Mouse (Mus musculus): ENCODE results near the gene Rplp1. TPM values are rescaled to one million over a fixed set of nuclear protein-coding genes. Genes with fewer than 3 reads are reported as not detected.
A peak's percentile ranks its signal among the peaks of the same experiment; 100 is the strongest.

The Rplp1 gene
- 1,000 to 10,000 TPM; 1,416 to 1,506 TPM for total RNA-seq (2021)
- long read RNA-seq, experiment 1, transcript Rplp1-201 (3 exons, 499 nt): major isoform, 110 of 115 reads
- long read RNA-seq, experiment 1, partial matches to known transcripts: 3 of 115 reads
- long read RNA-seq, experiment 1, other reads (novel, unspliced or antisense): 2 of 115 reads
- long read RNA-seq, experiment 2, transcript Rplp1-201 (3 exons, 499 nt): major isoform, 127 of 129 reads
- long read RNA-seq, experiment 2, partial matches to known transcripts: 1 of 129 reads
- long read RNA-seq, experiment 2, other reads (novel, unspliced or antisense): 1 of 129 reads

DNA sequence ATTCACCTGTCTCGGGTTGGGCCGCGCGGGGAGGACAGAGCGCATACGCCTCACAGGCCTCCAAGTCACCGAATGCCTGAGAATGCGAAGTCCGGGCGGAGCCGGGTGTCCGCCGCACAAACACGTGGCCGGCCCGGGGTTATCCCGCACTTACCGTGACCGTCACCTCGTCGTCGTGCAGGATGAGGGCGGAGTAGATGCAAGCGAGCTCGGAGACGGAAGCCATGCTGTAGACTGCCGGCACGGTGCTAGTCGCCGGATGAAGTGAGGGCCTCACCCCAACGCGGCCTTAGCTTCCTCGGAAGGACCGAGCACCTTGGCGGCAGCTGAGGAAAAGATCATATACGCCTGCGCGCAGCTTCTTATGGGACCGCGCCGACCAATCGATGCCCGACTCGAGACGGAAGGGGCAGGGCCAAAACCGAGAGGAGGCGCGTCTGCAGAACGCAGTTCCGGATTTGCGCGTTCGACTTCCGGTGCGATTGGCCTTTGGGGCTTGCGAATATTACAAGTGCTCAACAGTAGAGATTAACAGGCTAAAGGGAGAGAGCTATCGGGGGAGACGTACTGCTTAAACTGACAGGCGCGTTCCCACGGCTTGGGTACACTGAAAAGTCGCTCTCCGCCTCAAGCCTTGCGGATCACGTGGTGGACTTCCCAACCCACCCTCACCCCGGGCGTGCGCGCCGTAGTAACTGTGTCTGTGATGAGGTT, at the start of gene Rplp1:
Gene Rplp1 (minus strand): TSS at position 340 of the 714 bp plus-strand sequence.
- intact Hi-C loops (cut with DNase I): no loop called here
- DNase-seq: peak; percentile 94

DNA sequence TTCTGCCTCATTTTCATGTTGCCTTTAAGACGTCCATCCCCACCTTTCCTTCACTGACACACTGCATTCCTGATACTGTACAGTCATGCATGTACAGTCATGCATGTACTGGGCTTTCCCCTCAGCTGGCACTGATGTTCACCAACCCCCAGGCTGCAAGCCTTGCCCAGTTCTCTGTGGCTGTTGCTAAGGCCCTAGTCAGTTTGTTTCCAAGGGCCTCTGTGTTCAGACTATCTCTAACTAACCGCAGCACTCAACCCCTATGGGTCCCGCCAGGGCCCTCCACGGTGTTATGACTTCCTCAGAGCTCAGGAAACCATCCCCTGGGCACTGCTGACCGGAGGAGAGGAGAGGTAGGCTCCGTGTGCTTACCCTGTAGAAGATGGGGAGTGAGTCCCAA, 49.0 kb upstream of the Rplp1 start:
- no peak for DNase-seq
- intact Hi-C loops (cut with DNase I): loop anchor here (10.0 kb wide), 1 partner anchor 161 kb away; the partner anchor contains the start of gene Glce

DNA sequence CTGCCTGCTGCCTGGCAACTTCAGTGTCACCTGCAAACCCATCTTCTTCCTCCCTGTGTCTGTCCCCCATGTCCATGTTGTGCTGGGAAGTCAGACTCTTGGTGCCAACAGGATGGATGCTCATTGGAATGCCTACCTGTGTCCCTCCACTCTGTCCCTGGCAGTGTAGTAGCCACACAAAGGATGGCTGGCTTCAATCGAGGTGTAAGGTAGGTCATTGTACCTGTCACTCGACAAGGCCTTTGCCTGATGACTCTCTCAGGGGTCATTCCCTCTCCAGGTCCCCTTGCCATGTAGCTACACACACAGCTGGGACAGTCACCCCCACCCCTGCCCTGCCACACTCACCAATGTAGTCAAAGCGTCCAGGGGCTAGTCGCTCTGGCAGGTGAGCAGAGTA, 46.8 kb upstream of the Rplp1 start:
- intact Hi-C loops (cut with DNase I): loop anchor here (10.0 kb wide), 1 partner anchor 164 kb away; the partner anchor contains the start of gene Glce
- DNase-seq: no peak

DNA sequence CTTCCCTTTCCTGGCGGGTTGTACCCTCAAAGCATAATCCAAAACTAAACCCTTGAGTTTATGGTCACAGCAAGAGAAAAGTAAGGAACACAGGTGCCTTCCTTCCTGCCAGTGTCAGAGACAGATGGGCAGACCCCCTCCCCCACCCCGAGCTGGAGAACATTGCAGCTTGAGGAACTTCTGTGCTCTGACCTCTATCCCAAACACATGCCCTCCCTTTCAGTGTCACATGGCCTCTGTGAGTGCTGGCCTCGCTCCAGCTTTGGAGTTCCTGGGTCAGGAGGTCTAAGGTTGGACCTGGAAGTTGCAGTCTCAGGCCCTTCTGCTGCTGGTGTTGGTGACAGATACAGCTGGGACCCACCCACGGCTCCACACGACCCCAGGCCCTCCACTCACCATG, 46.4 kb upstream of the Rplp1 start:
- intact Hi-C loops (cut with DNase I): loop anchor here (10.0 kb wide), 1 partner anchor 164 kb away; the partner anchor contains the start of gene Glce
- DNase-seq: peak in 1 of 2 experiments; percentile 46

DNA sequence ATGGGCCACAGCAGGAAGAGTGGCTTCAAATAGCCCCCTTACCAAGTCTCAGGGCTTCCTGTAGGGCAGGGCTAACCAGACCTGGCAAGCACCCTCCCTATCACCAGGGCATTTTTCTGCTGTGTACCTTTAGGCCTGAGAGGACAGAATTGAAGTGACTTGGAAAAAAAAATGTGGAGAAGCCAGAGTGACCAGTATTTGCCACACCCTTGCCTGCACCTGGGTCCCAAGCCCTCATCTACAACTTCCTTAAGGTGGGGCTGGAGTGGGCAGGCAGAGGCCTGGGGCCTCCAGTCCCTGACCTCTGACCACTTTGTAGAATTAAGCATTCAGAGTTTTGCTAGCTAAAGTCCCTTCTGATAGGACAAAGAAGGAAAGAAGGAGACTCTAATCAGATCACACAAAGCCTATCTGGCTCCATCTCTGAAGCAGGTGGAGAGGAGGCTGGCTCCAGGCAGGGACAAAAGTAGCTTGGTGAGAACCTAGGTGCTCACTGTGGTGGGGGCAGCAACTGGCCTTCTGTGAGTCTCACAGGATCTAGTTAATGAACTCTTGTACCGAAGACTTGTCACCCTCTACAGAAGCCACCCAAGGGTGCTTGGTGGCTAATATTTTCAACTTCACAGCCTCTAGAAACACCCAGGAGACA, 45.7 kb upstream of the Rplp1 start:
- intact Hi-C loops (cut with DNase I): loop anchor here (10.0 kb wide), 1 partner anchor 165 kb away; the partner anchor contains the start of gene Glce
- DNase-seq: no peak

DNA sequence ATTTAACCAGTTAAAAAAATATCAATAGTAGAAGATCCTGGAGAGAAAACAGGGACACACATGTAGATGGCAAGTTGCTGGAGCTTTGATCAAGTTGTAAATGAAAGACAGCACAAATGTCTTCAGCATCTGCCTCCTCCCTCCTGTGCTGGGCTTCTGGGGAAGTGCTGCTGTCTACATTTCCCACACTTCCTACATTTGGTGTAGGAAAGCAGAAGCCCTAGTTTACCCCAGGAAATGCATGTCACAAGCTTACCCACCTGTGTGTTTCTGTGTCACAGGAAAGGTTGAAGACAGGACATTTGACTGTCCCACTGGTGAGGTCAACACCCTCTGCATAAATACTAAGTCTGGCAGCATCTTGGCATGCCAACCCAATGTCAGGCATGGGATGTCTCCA, 40.4 kb upstream of the Rplp1 start:
- intact Hi-C loops (cut with DNase I): no loop called here
- DNase-seq: no peak

DNA sequence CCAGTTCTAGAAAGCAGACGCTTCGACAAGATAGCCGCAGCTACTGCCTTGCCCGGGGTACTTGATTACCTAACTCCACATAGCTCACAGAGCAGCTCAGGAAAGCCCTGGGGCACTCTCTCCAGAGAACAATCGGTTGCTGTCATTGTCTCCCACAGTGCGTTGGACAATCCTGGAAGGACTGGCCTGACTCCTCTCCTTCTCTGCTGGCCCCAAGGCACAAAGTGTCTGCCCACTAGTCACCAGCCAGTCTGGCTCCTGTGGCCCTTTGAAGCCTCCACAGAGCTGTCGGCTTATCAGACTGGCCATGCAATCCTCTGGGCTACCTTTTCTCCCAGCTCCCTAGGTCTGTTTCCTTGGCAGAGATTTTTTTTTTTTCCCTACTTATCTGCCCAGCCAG, 37.9 kb upstream of the Rplp1 start:
- intact Hi-C loops (cut with DNase I): no loop called here
- DNase-seq: no peak

DNA sequence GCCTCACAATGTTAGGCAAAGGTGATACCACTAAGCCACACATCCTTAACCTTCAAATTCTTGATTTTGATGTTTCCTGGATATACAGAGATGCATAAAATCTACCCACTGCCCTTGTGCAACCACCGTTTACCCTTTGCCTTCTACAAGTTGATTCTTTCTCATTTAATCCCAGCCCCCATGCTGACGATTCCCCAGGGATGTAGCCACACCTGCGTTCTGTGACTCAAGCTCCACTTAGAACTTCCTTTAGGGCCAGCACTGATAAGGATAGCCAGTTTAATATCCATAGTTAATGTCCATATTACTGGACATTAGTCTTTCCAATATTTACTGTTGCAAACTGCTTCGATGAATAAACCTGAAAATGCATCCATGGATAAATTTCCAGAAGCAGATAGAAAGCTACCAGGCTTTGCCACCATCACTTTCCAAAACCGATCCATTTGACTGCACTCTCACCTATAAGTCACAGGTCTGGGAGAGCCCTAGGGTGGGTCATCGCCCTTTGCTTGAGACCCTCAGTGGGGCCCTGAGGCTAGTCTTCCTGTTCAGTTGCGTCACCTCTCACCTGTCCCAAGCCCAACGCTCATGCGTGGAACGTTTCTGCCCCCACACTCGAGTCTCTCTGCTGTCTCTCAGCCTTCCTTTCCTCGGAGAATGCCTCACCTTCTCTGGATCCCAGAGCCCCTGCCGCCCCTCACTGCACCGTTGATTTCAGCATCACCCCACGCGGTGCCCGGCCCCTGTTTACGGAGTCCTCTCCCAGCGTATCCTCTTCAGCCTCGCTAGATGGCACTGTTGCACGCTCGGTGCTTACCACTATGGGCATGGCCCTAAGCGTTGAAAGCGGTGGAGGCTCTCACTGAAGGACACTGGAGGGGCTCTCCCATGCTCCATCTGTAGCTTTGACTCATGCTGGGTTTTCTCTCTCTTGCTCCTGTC, 33.3 kb upstream of the Rplp1 start:
- peak; percentile 79 to 83 for DNase-seq
- intact Hi-C loops (cut with DNase I): loop anchor here (2.0 to 5.0 kb wide), 4 partner anchors 17 to 295 kb away; no protein-coding TSS in a partner anchor

DNA sequence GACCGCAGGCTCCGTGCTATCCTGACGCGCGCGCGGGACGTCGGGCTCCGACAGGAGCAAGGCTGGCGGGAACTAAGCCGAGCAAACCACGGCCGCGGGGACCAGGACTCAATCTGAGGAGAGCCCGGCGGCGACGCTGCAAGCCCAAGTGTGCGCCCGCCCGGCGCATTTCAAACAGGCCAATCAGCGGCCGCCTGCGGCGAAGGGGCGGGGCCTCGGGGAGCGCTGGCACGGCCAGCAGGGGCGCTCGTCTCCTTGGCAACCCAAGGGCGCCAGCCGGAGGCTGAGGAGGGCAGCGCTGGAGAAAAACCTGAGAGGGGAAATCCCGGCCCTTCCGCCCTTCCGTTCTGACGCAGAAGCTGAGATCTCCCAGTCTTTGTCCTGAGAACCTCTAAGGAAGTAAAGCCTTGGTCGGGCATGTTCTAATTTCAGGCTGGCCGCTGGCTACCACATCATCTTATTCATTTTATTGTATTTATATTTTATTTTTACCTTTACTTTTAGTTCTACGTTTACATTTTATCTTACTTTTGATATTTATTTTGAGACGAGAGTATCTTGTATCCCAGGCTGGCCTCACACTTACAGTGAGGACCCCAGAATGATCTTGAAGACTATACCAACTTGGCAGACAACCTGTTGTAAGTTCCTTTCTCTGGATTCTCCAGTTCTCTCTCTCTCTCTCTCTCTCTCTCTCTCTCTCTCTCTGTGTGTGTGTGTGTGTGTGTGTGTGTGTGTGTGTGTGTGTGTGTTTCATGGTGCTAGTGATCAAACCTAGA, 32.5 kb upstream of the Rplp1 start, which contains the start of gene Kif23:
Gene Kif23 (minus strand): TSS at position 152 of the 779 bp plus-strand sequence.
- intact Hi-C loops (cut with DNase I): loop anchor here (2.0 to 5.0 kb wide), 2 partner anchors 30 to 295 kb away; no protein-coding TSS in a partner anchor
- peak; percentile 99 for DNase-seq

DNA sequence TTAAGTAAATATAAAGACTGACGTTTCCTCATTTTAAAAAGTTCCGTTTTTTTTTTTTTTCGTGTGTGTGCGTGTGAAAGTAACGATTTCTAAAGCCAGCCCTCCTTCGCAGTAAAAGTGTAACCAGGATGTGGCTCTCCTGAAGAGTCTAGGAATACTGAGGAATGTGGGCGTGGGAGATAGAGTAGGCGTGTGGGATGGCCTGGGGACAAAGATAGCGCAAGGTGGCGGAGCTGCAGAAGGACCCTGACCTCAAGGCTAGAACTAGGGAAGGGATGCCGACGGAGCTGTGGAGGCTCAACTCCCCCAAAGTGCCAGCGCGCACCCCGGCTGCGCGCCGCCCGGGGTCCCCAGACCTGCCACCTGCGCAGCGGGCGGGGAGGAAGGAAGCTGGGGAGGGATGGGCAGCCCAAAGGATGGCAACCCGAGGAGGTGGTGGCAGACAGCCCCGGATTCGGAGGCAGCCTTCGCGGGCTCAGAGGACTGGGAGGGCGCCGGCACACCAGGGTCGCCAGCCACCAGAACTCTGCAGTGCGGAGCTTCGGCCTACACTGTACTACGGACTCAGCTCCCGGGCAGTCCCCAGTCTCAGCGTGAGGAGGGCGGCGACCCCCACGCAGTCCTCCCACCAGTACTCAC, 31.8 kb upstream of the Rplp1 start:
- no peak for DNase-seq
- intact Hi-C loops (cut with DNase I): loop anchor here (2.0 to 5.0 kb wide), 2 partner anchors 29 to 296 kb away; no protein-coding TSS in a partner anchor

DNA sequence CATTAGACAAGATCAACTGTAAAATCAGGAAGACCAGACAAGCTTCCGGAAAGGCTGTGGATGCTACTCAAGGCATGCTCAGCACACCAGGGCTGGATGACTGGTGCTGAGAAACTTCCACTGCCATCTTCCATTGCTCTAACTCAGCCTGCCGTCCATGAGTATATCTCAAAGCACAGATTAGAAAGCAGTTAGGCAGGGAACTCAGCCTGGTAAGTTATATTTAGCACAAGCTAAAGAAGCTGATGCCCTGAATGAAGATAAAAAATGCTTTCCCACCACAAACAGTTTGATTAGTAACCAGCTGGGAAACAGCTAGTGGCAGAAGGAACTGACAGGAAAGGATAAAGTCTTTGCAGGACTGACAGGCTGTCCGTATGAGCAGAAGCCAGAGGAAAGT, 26.7 kb upstream of the Rplp1 start:
- intact Hi-C loops (cut with DNase I): no loop called here
- no peak for DNase-seq

DNA sequence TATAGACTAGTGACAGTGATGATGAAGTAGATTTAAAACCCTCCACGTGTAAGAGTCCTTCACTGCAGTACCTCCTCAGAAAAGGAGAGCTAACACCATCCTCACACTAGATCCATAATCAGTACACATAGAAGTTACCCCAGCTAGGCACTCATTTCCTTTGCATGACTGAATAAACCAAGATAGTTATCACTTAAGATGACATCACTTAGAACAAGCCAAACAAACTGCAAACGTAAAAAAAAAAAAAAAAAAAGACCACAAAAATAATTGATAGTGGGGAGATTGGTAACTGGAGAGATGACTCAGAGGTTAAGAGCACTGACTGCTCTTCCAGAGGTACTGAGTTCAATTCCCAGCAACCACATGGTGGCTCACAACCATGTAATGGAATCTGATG, 19.0 kb upstream of the Rplp1 start:
- DNase-seq: no peak
- intact Hi-C loops (cut with DNase I): no loop called here

DNA sequence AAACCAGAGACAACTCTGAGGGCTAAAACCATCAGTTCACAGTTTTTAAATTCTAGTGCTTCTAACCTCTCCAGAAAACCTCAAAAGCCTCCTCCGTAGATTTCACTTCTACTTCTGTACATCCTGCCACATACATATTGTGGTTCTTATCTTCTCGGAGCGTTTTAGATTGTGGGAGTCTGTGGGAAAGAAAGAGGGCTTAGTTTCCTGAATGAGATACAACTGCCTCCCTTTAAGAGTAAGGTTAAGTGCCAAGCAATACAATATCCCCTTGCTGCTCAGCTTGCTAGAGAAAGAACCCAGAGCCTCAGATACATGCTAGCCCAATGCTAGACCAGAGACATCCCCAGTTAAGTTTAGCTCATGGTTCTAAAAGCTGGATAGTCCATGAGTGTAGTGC, 17.7 kb upstream of the Rplp1 start:
- intact Hi-C loops (cut with DNase I): no loop called here
- no peak for DNase-seq

DNA sequence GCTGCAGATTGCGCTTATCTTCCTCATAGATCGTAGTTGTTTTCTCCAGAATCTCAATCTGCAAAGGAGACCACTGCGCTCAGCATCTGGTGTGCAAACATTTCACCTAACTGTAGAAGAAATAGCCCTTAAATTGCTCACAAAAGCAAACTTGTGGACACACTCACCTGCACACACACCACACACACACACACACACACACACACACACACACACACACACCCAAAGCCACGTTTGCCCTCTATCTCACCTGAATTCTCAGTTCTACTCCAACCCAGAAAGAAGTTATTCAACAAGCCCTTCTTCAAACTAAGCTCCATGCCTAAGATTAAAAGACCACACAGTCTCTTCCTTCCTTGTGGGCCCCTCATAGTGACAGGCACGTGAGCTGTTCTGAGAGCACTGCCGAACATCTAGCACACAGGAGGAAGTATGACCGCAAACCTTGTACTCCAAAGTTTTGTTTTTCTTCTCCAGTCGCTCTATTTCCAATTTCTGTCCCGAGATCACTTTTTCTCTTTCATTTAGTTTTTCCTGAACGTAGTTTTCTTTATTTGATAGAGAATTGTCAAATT, 10.8 kb upstream of the Rplp1 start:
- DNase-seq: no peak
- intact Hi-C loops (cut with DNase I): no loop called here

DNA sequence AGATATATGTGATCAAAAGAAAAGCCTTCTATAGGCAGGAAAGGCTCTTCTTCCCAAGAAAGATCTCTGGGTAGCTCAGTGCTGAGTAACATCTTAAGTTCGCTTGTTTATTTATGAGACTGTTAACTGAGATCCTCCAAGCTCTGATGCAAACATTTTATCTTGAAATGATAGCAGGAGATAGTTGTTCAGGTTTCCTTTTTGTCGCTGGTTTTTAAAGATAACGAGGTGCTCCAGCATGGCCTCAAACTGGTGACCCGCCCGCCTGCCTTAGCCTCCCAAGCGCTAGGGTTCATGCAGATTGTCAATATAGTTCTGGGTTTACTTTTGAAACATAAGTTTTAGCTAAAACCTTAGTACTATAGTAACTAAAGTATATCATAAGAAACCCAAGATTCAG, 6.0 kb upstream of the Rplp1 start:
- intact Hi-C loops (cut with DNase I): no loop called here
- no peak for DNase-seq

DNA sequence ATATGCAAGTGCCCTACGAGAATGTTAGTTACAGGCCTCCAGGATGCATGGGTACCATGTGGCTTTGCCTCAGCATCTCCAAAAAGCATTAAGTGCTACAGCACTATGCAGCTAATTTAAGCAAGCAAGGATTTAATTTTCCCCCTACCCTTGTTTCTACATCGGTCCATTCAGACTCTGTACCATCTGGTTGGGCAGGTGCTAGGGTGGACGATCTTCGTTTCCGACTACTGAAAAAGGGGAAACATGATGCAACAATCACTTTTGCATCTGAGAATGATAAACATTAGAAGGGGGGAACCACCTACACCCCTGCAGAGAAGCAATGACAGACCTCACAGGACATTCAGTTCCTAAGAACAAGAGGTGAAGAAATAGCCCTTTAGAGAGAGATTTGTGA, 5.1 kb upstream of the Rplp1 start:
- no peak for DNase-seq
- intact Hi-C loops (cut with DNase I): no loop called here

DNA sequence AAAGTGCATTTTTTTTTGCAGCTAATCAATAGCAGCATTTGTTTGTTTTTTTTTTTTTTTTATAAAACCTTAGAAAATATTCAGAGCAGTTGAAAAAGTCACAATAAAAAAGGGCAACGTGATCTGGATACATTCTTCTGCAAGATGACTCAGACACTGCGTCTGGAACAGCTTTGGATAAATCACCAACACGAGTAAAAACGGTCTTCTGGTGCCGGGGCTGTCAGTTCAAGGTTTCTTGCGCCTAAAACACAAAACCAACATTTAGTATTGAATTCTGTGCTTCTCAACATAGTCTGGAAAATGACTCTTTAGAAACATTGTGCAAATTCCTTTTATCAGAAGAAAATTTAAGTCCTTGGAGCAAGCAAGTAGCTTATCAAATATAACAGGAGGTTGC, 3.1 kb upstream of the Rplp1 start:
- intact Hi-C loops (cut with DNase I): loop anchor here (2.0 kb wide), 1 partner anchor 29 kb away; the partner anchor contains the start of gene Kif23
- DNase-seq: no peak

DNA sequence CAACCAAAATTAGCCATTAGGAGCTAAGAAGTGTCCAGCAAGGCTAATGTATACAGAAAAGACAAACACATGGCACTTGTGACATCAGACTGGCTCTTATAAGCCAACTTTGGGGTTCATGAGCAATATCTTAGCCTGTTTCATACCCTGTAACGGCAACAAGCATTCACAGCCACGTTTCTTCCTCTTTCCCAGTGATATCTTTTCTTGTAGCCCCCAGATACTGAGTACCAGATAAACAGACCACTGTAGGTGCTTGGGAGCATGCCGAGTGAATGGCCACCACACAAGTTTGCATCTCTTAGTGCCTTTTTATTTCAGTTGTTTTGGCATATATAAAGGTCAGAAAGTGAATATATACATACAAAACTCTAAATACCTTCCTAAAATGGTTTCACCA, 2.6 kb upstream of the Rplp1 start:
- DNase-seq: no peak
- intact Hi-C loops (cut with DNase I): loop anchor here (2.0 kb wide), 1 partner anchor 30 kb away; the partner anchor contains the start of gene Kif23
